Comparison of ENCODE assay signal across 8 mouse cellular contexts in genomic region chr4:155133658-155134417, GRCm38 (mm10). TPM values are rescaled to one million over a fixed set of nuclear protein-coding genes. Genes with fewer than 3 reads are reported as not detected.
A peak's percentile ranks its signal among the peaks of the same experiment; 100 is the strongest.
DNase-seq lines count a peak whose midpoint lies in the region; ATAC-seq lines count a peak whose summit lies in the region.

No protein-coding gene starts in this region.

- DNase-seq in adrenal gland, adult (ENCODE audit: inconsistent age in 2 of 2, low spot score in 1 of 2): peak; percentile 55 to 74
- no peak for DNase-seq in adrenal gland, postnatal 4 days (ENCODE audit: low spot score in 2 of 2)
- peak; percentile 90 for DNase-seq in Muller cell, postnatal 12 days (ENCODE audit: inconsistent ontology term)
- peak; percentile 86 for DNase-seq in forelimb bud, embryonic 11.5 days (ENCODE audit: low read depth, low spot score)
- peak; percentile 39 to 57 for DNase-seq in kidney, postnatal 25 days
- no peak for DNase-seq in layer of hippocampus, adult 9-10 months (ENCODE audit: low spot score)
- DNase-seq in thymus, postnatal 4 days: no peak

- no peak for ATAC-seq in megakaryocyte progenitor cell, adult 5-6 weeks (replicated peaks; ENCODE audit: poor library complexity)

RNA-seq across cellular contexts. Expression of gene Morn1, which starts 47.5 kb away (rescaled TPM):
- 10 to 100 TPM; 12.1 to 14.9 TPM for total RNA-seq in adrenal gland, postnatal 4 days (2021)
- 0.47 and 0.81 TPM in 2 replicates for total RNA-seq in megakaryocyte progenitor cell, adult 5-6 weeks (2015)
- 1.7 and 3.6 TPM in 2 replicates for total RNA-seq in megakaryocyte progenitor cell, adult 5-6 weeks (2017)

RNA-seq across cellular contexts. Expression of gene Rer1, which starts 47.7 kb away (rescaled TPM):
- total RNA-seq in adrenal gland, postnatal 4 days (2021): 10 to 100 TPM; 90.8 to 96.1 TPM
- 123 and 145 TPM in 2 replicates for total RNA-seq in megakaryocyte progenitor cell, adult 5-6 weeks (2015)
- 118 and 126 TPM in 2 replicates for total RNA-seq in megakaryocyte progenitor cell, adult 5-6 weeks (2017)

Comparison
In these comparisons a context has a peak if more than half of its experiments do, and no peak if none do; other contexts are left out.
1. DNase-seq: peak in adrenal gland, adult (2 of 2), Muller cell, postnatal 12 days (single experiment), forelimb bud, embryonic 11.5 days (single experiment) and kidney, postnatal 25 days (2 of 2); none in adrenal gland, postnatal 4 days (0 of 2), layer of hippocampus, adult 9-10 months (single experiment) and thymus, postnatal 4 days (single experiment).